Mouse (Mus musculus): ENCODE results near the gene Lhfpl2.

Lhfpl2 gene

GRCm38 (mm10) chr13:94066626-94067275 lies 9.2 kb downstream of the Lhfpl2 start:
- DNase-seq (ENCODE audit: low spot score) = no peak

- no peak for DNase-seq (ENCODE audit: low spot score)
Observed at GRCm38 (mm10) chr13:94068308-94068707, 10.7 kb downstream of the Lhfpl2 start.

GRCm38 (mm10) chr13:94069421-94070307 lies 12.1 kb downstream of the Lhfpl2 start:
- DNase-seq (ENCODE audit: low spot score) = no peak

GRCm38 (mm10) chr13:94070308-94070619 lies 12.7 kb downstream of the Lhfpl2 start:
- no peak for DNase-seq (ENCODE audit: low spot score)

- DNase-seq (ENCODE audit: low spot score) = no peak
Observed at GRCm38 (mm10) chr13:94070927-94071326, 13.3 kb downstream of the Lhfpl2 start.

- no peak for DNase-seq (ENCODE audit: low spot score)
Observed at GRCm38 (mm10) chr13:94073046-94073715, 15.6 kb downstream of the Lhfpl2 start.

- no peak for DNase-seq (ENCODE audit: low spot score)
Observed at GRCm38 (mm10) chr13:94073716-94074115, 16.1 kb downstream of the Lhfpl2 start.

- no peak for DNase-seq (ENCODE audit: low spot score)
Observed at GRCm38 (mm10) chr13:94075181-94075580, 17.6 kb downstream of the Lhfpl2 start.

- DNase-seq (ENCODE audit: low spot score) = no peak
Observed at GRCm38 (mm10) chr13:94077136-94078018, 19.8 kb downstream of the Lhfpl2 start.

GRCm38 (mm10) chr13:94083196-94083595 lies 25.6 kb downstream of the Lhfpl2 start:
- DNase-seq (ENCODE audit: low spot score) = no peak

- DNase-seq (ENCODE audit: low spot score) = no peak
Observed at GRCm38 (mm10) chr13:94084220-94085126, 26.9 kb downstream of the Lhfpl2 start.

GRCm38 (mm10) chr13:94086090-94086808 lies 28.7 kb downstream of the Lhfpl2 start:
- DNase-seq (ENCODE audit: low spot score) = no peak

GRCm38 (mm10) chr13:94087061-94087460 lies 29.5 kb downstream of the Lhfpl2 start:
- no peak for DNase-seq (ENCODE audit: low spot score)

- DNase-seq (ENCODE audit: low spot score) = no peak
Observed at GRCm38 (mm10) chr13:94088788-94089187, 31.2 kb downstream of the Lhfpl2 start.

GRCm38 (mm10) chr13:94089286-94089685 lies 31.7 kb downstream of the Lhfpl2 start:
- DNase-seq (ENCODE audit: low spot score) = no peak

- no peak for DNase-seq (ENCODE audit: low spot score)
Observed at GRCm38 (mm10) chr13:94091366-94091765, 33.8 kb downstream of the Lhfpl2 start.

- no peak for DNase-seq (ENCODE audit: low spot score)
Observed at GRCm38 (mm10) chr13:94094176-94094575, 36.6 kb downstream of the Lhfpl2 start.

- no peak for DNase-seq (ENCODE audit: low spot score)
Observed at GRCm38 (mm10) chr13:94094625-94095024, 37.0 kb downstream of the Lhfpl2 start.

- no peak for DNase-seq (ENCODE audit: low spot score)
Observed at GRCm38 (mm10) chr13:94095202-94095601, 37.6 kb downstream of the Lhfpl2 start.

GRCm38 (mm10) chr13:94097667-94098066 lies 40.1 kb downstream of the Lhfpl2 start:
- no peak for DNase-seq (ENCODE audit: low spot score)
